Mouse (Mus musculus) left cerebral cortex, adult 8-10 months (tissue): ENCODE data around the gene Tmem185b. TPM values are rescaled to one million over a fixed set of nuclear protein-coding genes. Genes with fewer than 3 reads are reported as not detected.

Experiments used
- DNase-seq, 2 experiments: peaks; one replicate each; pipeline ENCODE4 v3.0.0; 2022; ENCODE audit warnings: low spot score in 2 of 2
- total RNA-seq, 4 experiments: library from RNA; stranded (reverse); gene quantifications; 2 replicates each; pipeline ENCODE4 v1.2.4; 2022

Tmem185b gene
- total RNA-seq, 4 experiments from 2014 or later, result 14.5 to 19.4 (median 17.0) TPM

GRCm38 (mm10) chr1:119537651-119538050, 11.7 kb downstream of the Tmem185b start:
- DNase-seq, result no peak

- no peak for DNase-seq
Observed at GRCm38 (mm10) chr1:119539252-119539651, 13.3 kb downstream of the Tmem185b start.

- DNase-seq, result no peak
Observed at GRCm38 (mm10) chr1:119540836-119541557, 15.0 kb downstream of the Tmem185b start.

- no peak for DNase-seq
Observed at GRCm38 (mm10) chr1:119541570-119541969, 15.6 kb downstream of the Tmem185b start.

GRCm38 (mm10) chr1:119543316-119543715, 17.4 kb downstream of the Tmem185b start:
- no peak for DNase-seq

- no peak for DNase-seq
Observed at GRCm38 (mm10) chr1:119544611-119545155, 18.7 kb downstream of the Tmem185b start.

GRCm38 (mm10) chr1:119545164-119545563, 19.2 kb downstream of the Tmem185b start:
- no peak for DNase-seq

GRCm38 (mm10) chr1:119545671-119546070, 19.7 kb downstream of the Tmem185b start:
- DNase-seq, result no peak

- DNase-seq, result no peak
Observed at GRCm38 (mm10) chr1:119546490-119546889, 20.5 kb downstream of the Tmem185b start.

- DNase-seq, result no peak
Observed at GRCm38 (mm10) chr1:119548668-119549326, 22.8 kb downstream of the Tmem185b start.

GRCm38 (mm10) chr1:119549327-119549689, 23.3 kb downstream of the Tmem185b start:
- no peak for DNase-seq

- no peak for DNase-seq
Observed at GRCm38 (mm10) chr1:119550064-119550463, 24.1 kb downstream of the Tmem185b start.

- DNase-seq, result no peak
Observed at GRCm38 (mm10) chr1:119551651-119552050, 25.7 kb downstream of the Tmem185b start.

GRCm38 (mm10) chr1:119555651-119556050, 29.7 kb downstream of the Tmem185b start:
- DNase-seq, result no peak

- DNase-seq, result no peak
Observed at GRCm38 (mm10) chr1:119557641-119558395, 31.9 kb downstream of the Tmem185b start.

- no peak for DNase-seq
Observed at GRCm38 (mm10) chr1:119565531-119565930, 39.6 kb downstream of the Tmem185b start.

- DNase-seq, result no peak
Observed at GRCm38 (mm10) chr1:119570134-119570533, 44.2 kb downstream of the Tmem185b start.

Other genes with a start within 250 kb of the Tmem185b start
- 1 to 10 TPM; 3.6 to 4.2 (median 3.8) TPM for gene Inhbb, start 103.9 kb upstream of the Tmem185b start, total RNA-seq
- 10 to 100 TPM; 21.4 to 24.0 (median 22.6) TPM for gene Ralb, start 21.4 kb upstream of the Tmem185b start, total RNA-seq
- gene Epb41l5, start 122.8 kb downstream of the Tmem185b start, total RNA-seq, result 10 to 100 TPM in 1 of 4 experiments, 1 to 10 TPM in 3; 7.0 to 10.8 (median 7.9) TPM